Mouse (Mus musculus) stomach, embryonic 16.5 days (tissue): ENCODE results near the gene Gm21970. TPM values are rescaled to one million over a fixed set of nuclear protein-coding genes. Genes with fewer than 3 reads are reported as not detected.

ENCODE experiments used
- ATAC-seq: fragments of 200-750 bp; cut with Nextera tagmentation; 2 replicates; pipeline ENCODE4 v1.8.0; 2017; ENCODE audit warnings: moderate number of reproducible peaks, moderate TSS enrichment; ENCODE audit not compliant: insufficient read depth, low FRiP score
- H3K27ac ChIP-seq: fragments of 300-500 bp; sonication (generic); 2 replicates; pipeline ENCODE4 v1.5.1; 2014; ENCODE audit warnings: low read length
- H3K27me3 ChIP-seq: fragments of 300-500 bp; sonication (generic); 2 replicates; pipeline ENCODE4 v1.6.1; 2014; ENCODE audit warnings: low read length, control low read depth, mixed read lengths; ENCODE audit not compliant: control insufficient read depth, insufficient read depth
- H3K36me3 ChIP-seq: fragments of 300-500 bp; sonication (generic); 2 replicates; pipeline ENCODE4 v1.6.1; 2014; ENCODE audit warnings: low read length; ENCODE audit not compliant: control insufficient read depth, insufficient read depth
- H3K4me1 ChIP-seq: fragments of 300-500 bp; sonication (generic); 2 replicates; pipeline ENCODE4 v1.6.1; 2014; ENCODE audit warnings: low read length, control low read depth, mixed read lengths; ENCODE audit not compliant: control insufficient read depth, insufficient read depth
- H3K4me2 ChIP-seq: fragments of 300-500 bp; sonication (generic); 2 replicates; pipeline ENCODE4 v1.6.1; 2014; ENCODE audit warnings: low read depth, low read length, mixed read lengths
- H3K4me3 ChIP-seq: fragments of 300-500 bp; sonication (generic); replicated peaks from 2 replicates; pipeline ENCODE4 v1.5.1; 2014; ENCODE audit warnings: mild to moderate bottlenecking, low read length
- H3K9ac ChIP-seq: fragments of 300-500 bp; sonication (generic); 2 replicates; pipeline ENCODE4 v1.6.1; 2014; ENCODE audit warnings: low read length
- H3K9me3 ChIP-seq: fragments of 300-500 bp; sonication (generic); replicated peaks from 2 replicates; pipeline ENCODE4 v1.6.1; 2016; ENCODE audit warnings: low read length, control low read depth; ENCODE audit not compliant: control insufficient read depth
- WGBS: fragments of 180-500 bp; shearing (Covaris S2); extraction: QIAGEN DNeasy Blood & Tissue Kit; methylation state at CpG from one replicate; pipeline ENCODE4 v1.1.7; 2014; 5-methylcytosine and 5-hydroxymethylcytosine counted together
- polyA plus RNA-seq: library from polyadenylated mRNA; unstranded; fragments of >200 nt; fragmentation: Nextera tagmentation; extraction: Ambion mirVana; gene quantifications from 2 replicates; pipeline ENCODE4 v1.2.1, GENCODE M21; 2015

Gene Gm21970
- polyA plus RNA-seq, 1 experiment from 2014 or later: not detected

DNA sequence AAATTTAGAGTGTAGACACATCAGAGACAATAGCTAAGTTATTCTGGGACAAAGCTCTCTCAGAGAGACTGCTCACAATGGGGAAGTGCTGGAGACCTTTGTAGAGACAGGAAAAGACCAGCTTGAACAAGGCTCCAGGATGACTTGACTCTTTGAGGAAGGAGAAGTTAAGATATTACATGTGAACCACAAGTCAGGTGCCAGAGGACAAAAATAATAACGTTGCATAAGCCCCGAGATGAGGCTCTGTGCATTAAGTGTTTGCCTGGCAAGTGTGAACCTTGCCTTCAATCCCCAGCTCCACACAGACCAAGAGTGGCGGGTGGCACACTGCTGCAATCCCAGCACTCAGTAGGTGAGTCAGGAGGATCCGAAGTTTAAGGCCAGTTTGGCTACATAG, 36.9 kb upstream of the Gm21970 start:
- H3K4me2 ChIP-seq: no peak overlapping the region
- H3K36me3 ChIP-seq: no peaks in the 10 kb centered on the region
- H3K4me3 ChIP-seq: no peak overlapping the region
- no peaks in the 10 kb centered on the region for H3K4me1 ChIP-seq
- no peak overlapping the region for H3K9ac ChIP-seq
- WGBS: 69% methylated on average over 4 of the region's 4 CpGs
- ATAC-seq: no peak
- H3K9me3 ChIP-seq: no peaks in the 10 kb centered on the region
- peaks cover 4% of the 10 kb centered on the region for H3K27me3 ChIP-seq
- H3K27ac ChIP-seq: peak overlapping the region; percentile 24; the same call in 1 of the 2 replicates

DNA sequence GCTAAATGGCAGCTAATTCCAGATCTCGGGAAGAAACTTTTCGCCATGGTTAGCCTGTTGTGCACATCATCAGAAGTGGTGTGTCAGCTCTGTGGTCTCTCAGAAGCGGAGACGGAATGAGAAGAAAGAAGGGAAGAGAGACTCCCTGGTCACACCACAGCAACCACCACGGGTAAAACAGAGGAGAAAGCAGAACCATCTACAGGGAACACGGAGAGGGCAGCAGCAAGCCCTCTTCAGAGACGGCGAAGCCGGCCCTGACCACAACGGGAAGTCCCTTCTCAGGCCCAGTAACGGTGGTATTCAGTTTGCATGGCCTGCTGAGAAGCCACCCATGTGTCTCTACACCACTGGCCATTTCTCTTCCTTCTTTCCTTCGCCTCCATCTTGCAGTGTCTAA, 36.4 kb upstream of the Gm21970 start:
- 73% methylated on average over 12 of the region's 12 CpGs for WGBS
- H3K9ac ChIP-seq: 0 out of 2 replicates have a peak overlapping the region, but pooled peaks have one; percentile 23
- H3K4me3 ChIP-seq: no peak overlapping the region
- H3K4me2 ChIP-seq: no peak overlapping the region
- no peak for ATAC-seq
- no peaks in the 10 kb centered on the region for H3K36me3 ChIP-seq
- H3K27me3 ChIP-seq: peaks cover 4% of the 10 kb centered on the region
- peak overlapping the region; percentile 24; the same call in 1 of the 2 replicates for H3K27ac ChIP-seq
- H3K4me1 ChIP-seq: no peaks in the 10 kb centered on the region
- H3K9me3 ChIP-seq: no peaks in the 10 kb centered on the region

DNA sequence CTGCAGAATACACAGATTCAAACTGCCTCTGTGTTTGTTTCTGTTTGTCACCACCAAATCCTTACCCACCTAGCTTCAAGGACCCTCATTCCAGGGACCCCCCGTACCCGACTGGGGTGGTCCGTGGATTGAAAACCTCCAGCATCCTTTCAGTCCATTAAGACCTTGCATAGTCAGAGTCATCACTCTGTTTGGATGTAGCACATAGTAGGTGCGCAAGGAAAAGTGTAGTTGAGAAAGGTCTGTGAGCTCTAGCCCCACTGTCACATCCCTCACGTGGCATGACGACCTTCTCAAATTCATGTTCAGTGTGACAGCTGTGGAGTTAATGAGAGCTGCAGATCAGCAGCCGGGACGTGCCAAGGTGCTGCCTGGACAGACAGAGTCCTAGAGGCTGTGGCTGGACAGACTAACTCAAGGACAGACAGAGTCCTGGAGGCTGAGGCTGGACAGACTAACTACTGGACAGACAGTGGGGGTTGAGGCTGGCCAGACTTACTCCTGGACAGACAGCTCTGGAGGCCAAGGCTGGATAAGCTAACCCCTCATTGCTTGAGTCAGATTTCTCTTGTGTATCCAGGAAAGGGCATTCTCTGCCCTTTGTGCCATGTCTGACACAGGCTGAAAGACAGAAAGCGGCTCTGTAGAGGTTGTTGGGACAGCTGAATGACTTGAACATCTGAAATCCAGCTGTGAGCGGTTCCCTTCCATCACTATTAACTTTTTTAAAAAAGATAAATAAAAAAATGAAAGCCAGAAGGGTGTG, 34.6 kb upstream of the Gm21970 start:
- H3K27ac ChIP-seq: no peak overlapping the region
- no peak for ATAC-seq
- 73% methylated on average over 10 of the region's 10 CpGs for WGBS

DNA sequence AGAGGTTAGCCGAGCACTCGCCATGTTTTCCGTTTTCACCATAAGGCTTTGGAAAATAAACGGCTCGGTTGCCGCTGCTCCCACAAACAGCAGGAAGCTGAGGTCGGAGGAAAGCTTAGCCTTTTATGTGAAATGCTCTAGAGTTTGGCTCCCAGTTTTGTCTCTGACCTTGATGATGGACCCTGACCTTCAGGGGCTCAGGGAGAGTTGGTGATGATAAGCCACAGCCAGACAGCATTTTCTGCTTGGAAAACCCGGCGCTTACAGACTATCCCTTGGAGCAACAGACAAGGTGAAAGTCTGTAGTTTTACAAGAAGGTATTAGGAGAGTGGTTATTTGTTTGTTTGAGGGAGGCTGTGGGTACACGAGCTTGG, 34.0 kb upstream of the Gm21970 start:
- H3K27ac ChIP-seq: no peak overlapping the region
- no peak overlapping the region for H3K4me3 ChIP-seq
- H3K36me3 ChIP-seq: no peaks in the 10 kb centered on the region
- H3K4me1 ChIP-seq: 0 out of 2 replicates have a peak, but pooled peaks cover 5% of the 10 kb centered on the region
- H3K4me2 ChIP-seq: no peak overlapping the region
- no peak for ATAC-seq
- WGBS: 48% methylated on average over 10 of the region's 10 CpGs
- H3K27me3 ChIP-seq: no peaks in the 10 kb centered on the region; the same call in 1 of the 2 replicates
- H3K9me3 ChIP-seq: no peaks in the 10 kb centered on the region
- H3K9ac ChIP-seq: no peak overlapping the region

More for the DNA sequence above, 34.6 kb upstream of the Gm21970 start:
- Histone ChIP-seq H3K27me3 (no peaks in the 10 kb centered on the region; the same call in 1 of the 2 replicates), H3K4me2 (no peak overlapping the region), H3K4me1 (0 out of 2 replicates have a peak, but pooled peaks cover under 1% of the 10 kb centered on the region), H3K36me3 (no peaks in the 10 kb centered on the region), H3K9me3 (no peaks in the 10 kb centered on the region), H3K4me3 (no peak overlapping the region), H3K9ac (no peak overlapping the region)

DNA sequence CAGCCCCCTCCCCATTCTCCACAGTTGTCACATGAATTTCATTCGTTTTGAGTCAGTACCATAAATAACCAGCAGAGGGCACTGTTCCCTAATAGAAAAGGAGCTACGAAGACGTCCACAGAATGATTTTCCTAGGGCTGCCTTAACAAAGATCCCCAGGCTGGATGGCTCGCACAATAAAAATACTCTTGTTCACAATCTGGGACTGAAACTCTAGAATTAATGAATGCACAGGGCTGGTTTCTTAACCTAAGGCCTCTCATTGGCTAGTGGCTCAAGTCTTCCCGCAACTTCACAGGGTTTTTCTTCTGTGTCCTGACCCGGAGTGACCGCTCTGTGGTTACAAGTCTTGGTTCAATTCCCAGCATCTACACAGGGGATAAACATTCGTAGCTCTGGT, 33.0 kb upstream of the Gm21970 start:
- Histone ChIP-seq H3K4me2 (no peak overlapping the region), H3K27me3 (no peaks in the 10 kb centered on the region; the same call in 1 of the 2 replicates), H3K27ac (no peak overlapping the region), H3K9ac (no peak overlapping the region), H3K4me1 (peaks cover 13% of the 10 kb centered on the region; the same call in 1 of the 2 replicates), H3K9me3 (no peaks in the 10 kb centered on the region), H3K4me3 (no peak overlapping the region), H3K36me3 (no peaks in the 10 kb centered on the region)
- 35% methylated on average over 8 of the region's 8 CpGs for WGBS
- ATAC-seq: no peak

DNA sequence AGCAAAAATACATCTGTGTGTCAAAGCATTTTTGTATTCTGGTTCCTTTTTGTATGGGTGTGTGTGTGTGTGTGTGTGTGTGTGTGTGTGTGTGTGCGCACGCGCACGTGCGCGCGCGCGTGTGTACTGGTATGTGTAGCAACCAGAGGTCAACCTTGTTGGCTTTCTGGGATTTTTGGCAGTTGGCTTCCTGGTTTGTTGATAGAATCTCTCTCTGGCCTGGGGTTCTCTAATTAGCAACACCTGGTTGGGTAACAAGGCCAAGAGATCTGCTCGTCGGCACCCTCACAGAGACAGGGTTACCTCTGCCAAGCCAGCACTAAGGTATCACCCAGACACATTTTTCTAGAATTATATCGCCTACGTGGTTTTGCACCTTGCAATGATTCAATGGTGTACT, 32.0 kb upstream of the Gm21970 start:
- Histone ChIP-seq H3K9ac (no peak overlapping the region), H3K27ac (no peak overlapping the region), H3K27me3 (no peaks in the 10 kb centered on the region; the same call in 1 of the 2 replicates), H3K36me3 (no peaks in the 10 kb centered on the region), H3K4me3 (no peak overlapping the region), H3K9me3 (no peaks in the 10 kb centered on the region), H3K4me1 (peaks cover 22% of the 10 kb centered on the region), H3K4me2 (no peak overlapping the region)
- WGBS: 83% methylated on average over 13 of the region's 13 CpGs
- no peak for ATAC-seq

DNA sequence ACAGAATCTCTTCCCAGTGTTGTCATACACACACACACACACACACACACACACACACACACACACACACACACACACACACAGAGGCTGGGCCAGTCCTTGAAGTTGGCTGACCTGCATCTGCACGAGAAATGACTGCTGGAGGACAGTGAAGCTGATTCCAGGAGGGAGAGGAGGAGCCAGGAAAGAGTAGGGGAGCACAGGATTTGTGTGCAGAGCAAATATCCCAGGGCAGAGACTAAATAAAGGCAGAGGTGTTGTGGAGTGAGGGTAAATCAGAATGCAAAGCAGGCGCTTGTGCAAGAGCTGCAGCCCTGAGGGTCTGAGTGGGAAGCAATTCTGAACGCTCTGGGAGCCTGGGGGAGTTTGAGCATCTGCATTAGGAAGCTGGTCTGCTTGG, 31.4 kb upstream of the Gm21970 start:
- no peak overlapping the region for H3K4me2 ChIP-seq
- H3K36me3 ChIP-seq: no peaks in the 10 kb centered on the region
- H3K27me3 ChIP-seq: no peaks in the 10 kb centered on the region; the same call in 1 of the 2 replicates
- no peaks in the 10 kb centered on the region for H3K9me3 ChIP-seq
- H3K27ac ChIP-seq: no peak overlapping the region
- no peak overlapping the region for H3K9ac ChIP-seq
- H3K4me1 ChIP-seq: peaks cover 22% of the 10 kb centered on the region
- WGBS: 52% methylated on average over 3 of the region's 3 CpGs
- no peak for ATAC-seq
- no peak overlapping the region for H3K4me3 ChIP-seq

DNA sequence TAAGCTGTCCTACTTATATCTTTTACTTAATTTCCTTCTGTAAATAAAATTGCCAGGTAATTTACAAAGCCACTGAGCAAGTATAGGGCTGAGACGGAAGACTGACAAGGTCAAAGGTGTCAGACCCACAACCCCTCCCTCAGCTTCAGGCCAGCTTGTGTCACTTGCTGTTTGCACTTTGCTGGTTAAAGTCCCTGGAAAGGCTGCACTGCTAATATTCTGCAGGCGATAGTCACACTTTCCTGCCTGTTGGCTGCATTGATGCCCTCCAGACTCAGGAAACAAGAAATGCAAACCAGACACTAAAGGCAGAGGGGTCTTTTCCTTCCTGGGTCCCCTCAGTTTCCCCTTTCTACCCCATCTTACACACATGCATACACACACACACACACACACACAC, 29.5 kb upstream of the Gm21970 start:
- H3K27ac ChIP-seq: peak overlapping the region; percentile 79

DNA sequence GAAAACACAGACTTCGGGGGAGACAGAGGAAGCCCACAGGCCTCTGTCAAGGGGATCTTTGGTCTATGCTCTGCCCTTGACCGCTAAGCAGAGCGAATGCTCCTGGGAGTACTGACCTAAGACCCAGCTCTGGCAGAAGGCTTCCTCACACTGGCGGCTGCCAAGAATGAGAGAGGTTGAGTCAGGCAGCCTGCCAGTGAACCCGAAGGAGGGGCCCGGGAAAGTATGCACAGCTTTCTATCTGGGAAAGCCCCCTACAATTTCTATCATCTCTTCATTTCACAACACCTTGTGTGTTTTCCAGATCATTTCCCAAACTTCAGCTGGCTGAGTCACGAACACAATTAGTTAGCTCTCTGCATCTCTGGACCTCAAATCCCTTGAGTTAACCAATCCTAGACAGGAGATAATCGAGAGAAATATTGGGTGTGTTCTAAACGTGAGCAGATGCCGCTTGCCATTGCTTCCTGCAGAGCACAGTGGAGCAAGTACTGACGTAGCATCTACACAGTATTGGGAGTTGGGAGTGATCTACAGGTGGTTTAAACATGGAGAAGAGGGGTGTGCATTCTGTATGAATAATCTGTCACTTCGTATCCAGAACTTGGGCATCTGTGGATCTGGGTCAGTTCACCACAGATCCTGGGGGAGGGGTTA, 28.8 kb upstream of the Gm21970 start:
- Histone ChIP-seq H3K27me3 (no peaks in the 10 kb centered on the region), H3K4me1 (peaks cover 22% of the 10 kb centered on the region), H3K27ac (peak overlapping the region; percentile 79), H3K9me3 (no peaks in the 10 kb centered on the region), H3K9ac (no peak overlapping the region), H3K36me3 (no peaks in the 10 kb centered on the region), H3K4me3 (no peak overlapping the region), H3K4me2 (peak overlapping the region; percentile 9; the same call in 1 of the 2 replicates)
- 49% methylated on average over 12 of the region's 12 CpGs for WGBS
- peak; percentile 55; the same call in 1 of the 2 replicates for ATAC-seq

More for the DNA sequence above, 29.5 kb upstream of the Gm21970 start:
- Histone ChIP-seq H3K9ac (no peak overlapping the region), H3K4me1 (peaks cover 22% of the 10 kb centered on the region), H3K27me3 (no peaks in the 10 kb centered on the region; the same call in 1 of the 2 replicates), H3K4me3 (no peak overlapping the region), H3K4me2 (no peak overlapping the region), H3K36me3 (no peaks in the 10 kb centered on the region), H3K9me3 (no peaks in the 10 kb centered on the region)
- ATAC-seq: no peak
- 58% methylated on average over 2 of the region's 2 CpGs for WGBS
